Mouse (Mus musculus) monocyte, adult 2 months (primary cell): ENCODE results near the gene Tppp.
"Not testable (repeated sequence)": the region's sequence is repeated elsewhere in the genome, so short reads cannot be mapped to it uniquely, and the experiment has no call there.

Experiments
- DNase-seq, 2 experiments: peaks; one replicate each; pipeline ENCODE4 v3.0.0; 2022; ENCODE audit warnings: low spot score in 2 of 2, low read depth in 1 of 2

Tppp gene

GRCm38 (mm10) chr13:74008948-74009718 lies at the start of gene Tppp:
Gene Tppp (plus strand): TSS chr13:74009407.
- peak; percentile 66 to 70 for DNase-seq

GRCm38 (mm10) chr13:73960117-73960652 lies 49.0 kb upstream of the Tppp start:
- DNase-seq, result no peak

DNA sequence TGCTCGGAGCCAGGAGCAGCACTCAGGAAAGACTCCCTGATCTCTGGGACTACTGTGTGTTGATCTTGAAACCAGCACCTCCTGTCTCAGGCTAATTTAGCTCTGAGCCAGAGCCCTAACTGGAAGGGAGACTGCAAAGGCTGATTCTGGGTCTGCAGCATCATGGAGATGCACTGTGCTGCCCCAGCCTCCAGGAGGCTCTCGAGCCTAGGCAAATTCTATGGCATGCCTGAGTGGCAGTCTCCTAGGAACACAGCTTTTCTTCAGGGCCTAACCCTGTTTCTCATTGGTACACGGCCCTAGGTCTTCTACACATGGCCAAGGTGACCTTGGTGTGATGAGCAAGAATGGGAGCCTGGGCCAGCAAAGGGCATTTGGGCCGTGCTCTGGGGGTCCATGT lies 48.0 kb upstream of the Tppp start:
- DNase-seq, result no peak

DNA sequence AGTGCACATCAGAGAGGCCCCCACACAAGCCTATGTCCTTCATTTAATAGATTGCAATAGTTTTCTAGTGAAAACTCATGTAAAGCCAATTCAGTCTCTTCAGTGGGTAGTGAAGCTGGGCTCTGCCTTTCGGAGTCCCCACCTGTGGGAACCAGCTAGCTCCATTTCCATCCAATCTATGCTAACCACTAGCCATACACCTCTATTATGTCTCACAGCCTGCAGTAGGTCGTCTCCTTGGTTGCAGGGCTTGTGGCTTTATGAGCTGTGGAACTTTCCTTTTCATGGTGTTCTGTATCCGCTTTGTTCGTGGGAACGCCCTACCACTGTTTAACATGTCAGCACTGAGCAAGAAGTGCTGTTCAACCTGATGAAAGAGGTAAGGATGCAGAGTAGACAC lies 45.7 kb upstream of the Tppp start, which contains the start of gene Zdhhc11:
Gene Zdhhc11 (plus strand): TSS at position 301 of the 400 bp plus-strand sequence.
- DNase-seq, result no peak

GRCm38 (mm10) chr13:73970545-73971448 lies 38.4 kb upstream of the Tppp start:
- no peak for DNase-seq

DNA sequence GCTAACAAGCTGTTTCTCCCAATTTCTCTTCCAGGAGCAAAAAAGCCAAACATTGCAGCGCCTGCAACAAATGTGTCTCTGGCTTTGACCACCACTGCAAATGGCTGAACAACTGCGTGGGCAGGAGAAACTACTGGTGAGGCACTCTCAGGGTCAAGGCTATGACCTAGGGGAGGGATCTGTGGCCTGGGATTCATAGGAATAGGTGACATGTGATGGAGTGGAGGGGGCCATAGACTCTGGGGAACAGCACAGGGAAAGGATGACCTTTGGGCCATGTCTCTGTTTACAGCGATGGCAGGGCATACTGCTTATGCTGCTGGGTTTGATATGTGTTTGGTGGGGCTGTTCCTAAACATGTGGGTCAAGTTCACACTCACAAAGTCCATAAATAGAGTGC lies 34.7 kb upstream of the Tppp start:
- no peak for DNase-seq

GRCm38 (mm10) chr13:73976935-73977334 lies 32.3 kb upstream of the Tppp start:
- no peak for DNase-seq

DNA sequence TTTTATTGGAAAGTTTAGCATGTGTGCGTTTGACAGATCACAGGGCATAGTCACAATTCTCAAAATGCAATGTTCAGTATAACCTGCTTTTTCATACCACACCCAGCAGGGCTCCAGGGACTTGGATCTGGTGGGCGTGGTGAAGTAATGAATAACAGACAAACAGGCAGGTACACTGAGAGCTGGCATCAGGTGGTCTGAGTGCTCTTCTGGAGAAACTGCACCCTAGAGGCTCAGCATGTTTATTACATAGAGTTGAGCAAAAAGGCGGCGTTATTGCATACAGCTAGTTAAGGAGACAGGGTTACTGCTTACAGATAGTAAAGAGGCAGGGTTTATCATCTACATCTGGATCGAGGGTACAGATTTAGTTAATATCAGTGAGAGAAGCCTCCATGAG lies 18.9 kb upstream of the Tppp start:
- no peak for DNase-seq

GRCm38 (mm10) chr13:73990761-73991160 lies 18.4 kb upstream of the Tppp start:
- DNase-seq, result no peak

- no peak for DNase-seq
Measured at GRCm38 (mm10) chr13:73991267-73991666, 17.9 kb upstream of the Tppp start.

DNA sequence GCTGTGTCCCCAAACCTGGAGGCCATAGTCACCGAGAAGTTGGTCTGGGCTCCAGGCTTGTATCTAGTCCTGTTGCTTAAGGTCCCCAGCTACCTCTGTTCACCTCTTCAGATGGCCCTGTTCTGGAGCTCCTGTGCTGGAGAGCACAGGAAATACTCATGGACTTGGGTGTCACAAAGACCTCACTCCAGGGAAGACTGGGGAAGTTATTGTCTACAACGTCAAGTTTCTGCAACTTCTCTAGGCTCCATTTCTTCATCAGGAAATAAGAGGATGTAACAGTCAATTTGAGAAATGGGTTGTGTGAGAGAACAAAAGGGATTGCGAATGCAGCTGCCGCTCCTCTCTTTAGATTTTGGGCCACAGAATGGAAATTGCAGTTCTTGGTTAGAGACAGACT lies 12.8 kb upstream of the Tppp start:
- no peak for DNase-seq

- DNase-seq, result no peak
Measured at GRCm38 (mm10) chr13:74000519-74000918, 8.7 kb upstream of the Tppp start.

DNA sequence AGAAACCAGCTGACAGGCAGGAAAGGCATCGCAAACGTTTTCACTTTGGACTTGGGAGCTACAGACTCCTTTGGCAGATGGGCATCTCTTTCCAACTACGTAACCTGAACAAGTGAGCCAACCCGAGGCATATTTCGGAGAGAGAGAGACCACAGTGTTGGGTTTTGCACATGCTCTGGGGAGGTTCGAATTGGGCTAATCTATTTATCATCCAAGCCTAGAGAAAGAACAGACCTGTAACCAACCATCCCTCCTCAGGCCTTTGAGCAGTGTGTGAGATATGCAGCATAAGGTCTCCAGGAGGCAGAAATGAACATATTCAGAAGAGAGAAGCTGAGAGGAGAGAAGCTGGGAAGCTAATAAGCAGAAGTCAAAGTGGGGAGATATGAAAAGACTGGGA lies 8.2 kb upstream of the Tppp start:
- no peak for DNase-seq

- no peak for DNase-seq
Measured at GRCm38 (mm10) chr13:74001492-74001891, 7.7 kb upstream of the Tppp start.

- DNase-seq, result not testable (repeated sequence)
Measured at GRCm38 (mm10) chr13:74006881-74007280, 2.3 kb upstream of the Tppp start.

- not testable (repeated sequence) for DNase-seq
Measured at GRCm38 (mm10) chr13:74008216-74008615, 991 bp upstream of the Tppp start.

DNA sequence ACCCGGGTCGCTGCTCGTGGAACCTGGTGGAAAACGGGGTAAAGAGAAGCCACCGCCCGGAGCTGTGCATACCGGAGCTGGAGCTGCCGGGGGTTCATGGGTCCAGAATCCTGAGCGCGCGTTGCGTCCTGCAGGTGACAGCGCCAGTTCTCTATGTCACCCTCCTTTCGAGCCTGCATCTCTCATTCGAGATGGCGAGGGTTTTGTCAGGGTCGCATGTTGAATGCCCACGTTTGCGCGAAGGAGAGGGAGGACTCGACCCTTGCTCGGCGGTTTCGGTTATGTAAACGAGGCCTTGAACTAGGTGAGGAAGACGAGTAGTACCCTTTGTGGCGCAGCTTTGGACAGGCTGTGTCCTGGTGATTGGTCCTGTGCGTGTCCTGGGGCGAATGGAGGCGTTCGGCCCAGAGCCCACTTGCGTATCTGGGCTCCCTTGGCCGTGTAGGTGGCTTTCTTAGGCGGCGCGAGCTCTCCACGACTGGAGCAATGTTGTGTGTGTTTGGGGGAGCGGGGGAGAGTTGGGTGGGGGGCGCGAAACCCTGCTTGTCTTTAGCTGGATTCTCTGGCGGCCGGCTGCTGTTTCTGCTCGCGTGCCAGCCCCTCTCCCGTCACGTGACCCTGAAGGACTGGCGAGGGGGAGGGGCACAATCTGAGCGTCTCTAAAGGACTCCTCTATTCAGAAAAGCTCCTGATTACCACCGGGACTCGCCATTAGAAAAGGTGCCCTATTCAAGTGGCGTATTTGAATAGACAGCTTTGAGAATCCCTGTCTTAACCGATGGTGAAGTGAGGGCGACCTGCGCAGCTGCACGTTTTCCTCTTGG lies 796 bp downstream of the Tppp start:
- DNase-seq, result no peak

GRCm38 (mm10) chr13:74010678-74011077 lies 1.5 kb downstream of the Tppp start:
- DNase-seq, result no peak

GRCm38 (mm10) chr13:74015908-74016307 lies 6.7 kb downstream of the Tppp start:
- no peak for DNase-seq

DNA sequence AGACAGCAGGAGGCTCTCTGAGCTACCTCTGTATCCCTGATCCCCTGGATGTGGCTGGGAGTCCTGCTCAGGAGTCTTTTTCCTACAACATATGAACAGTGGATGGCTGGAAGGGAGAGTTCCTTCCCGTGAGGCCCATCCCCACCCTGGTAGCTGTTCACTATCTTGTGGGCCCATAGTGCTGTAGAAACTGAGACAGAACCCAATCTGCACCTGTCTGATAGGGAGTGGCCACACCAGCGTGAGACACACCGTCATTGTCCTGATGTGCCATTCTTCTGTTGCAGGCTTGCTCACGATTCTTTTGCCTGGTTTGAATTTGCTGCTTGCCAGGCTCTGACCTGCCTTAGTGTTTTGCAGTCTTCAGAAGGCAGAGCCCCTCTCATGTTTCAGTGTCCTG lies 8.2 kb downstream of the Tppp start:
- DNase-seq, result no peak

DNA sequence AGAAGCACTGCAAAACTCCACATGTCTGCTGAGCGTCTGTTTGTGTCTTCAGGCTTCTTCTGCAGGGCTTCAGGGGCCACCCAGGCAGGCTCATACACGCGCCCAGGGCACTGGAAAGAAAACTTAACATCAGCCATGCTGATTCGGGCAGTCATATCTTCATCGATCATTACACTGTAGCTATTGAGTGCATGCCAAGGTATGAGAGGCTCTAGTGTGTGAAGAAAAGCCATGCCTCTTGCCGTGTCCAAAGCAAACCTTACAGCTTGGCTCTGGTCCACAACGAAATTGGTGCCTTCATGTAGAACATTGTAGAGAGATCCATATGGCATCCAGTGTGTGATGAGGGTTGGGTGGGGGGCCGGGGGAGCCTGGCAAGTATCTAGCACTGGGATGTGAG lies 9.8 kb downstream of the Tppp start:
- DNase-seq, result not testable (repeated sequence)
